Mouse (Mus musculus): Measurements from ENCODE around the gene Tbx2. TPM values are rescaled to one million over a fixed set of nuclear protein-coding genes. Genes with fewer than 3 reads are reported as not detected.

Tbx2 gene
- polyA plus RNA-seq, 1 experiment, result 0.16 TPM

GRCm38 (mm10) chr11:85825823-85826222, 6.5 kb upstream of the Tbx2 start:
- TF ChIP-seq CTCF (IDR thresholded peaks at IDR 0.05; ENCODE audit: low read depth, low read length), result no peak
- no peak for TF ChIP-seq POLR2A (IDR thresholded peaks at IDR 0.05; ENCODE audit: insufficient read depth, low read length)
- no peak for TF ChIP-seq EP300 (IDR thresholded peaks at IDR 0.05; ENCODE audit: insufficient read depth, low read depth, low read length)
- Histone ChIP-seq H3K27ac (ENCODE audit: insufficient read depth, low read length) (no peak overlapping the region), H3K27me3 (ENCODE audit: control insufficient read depth, insufficient read depth, low read length, poor library complexity, severe bottlenecking) (peaks cover 19% of the 10 kb centered on the region), H3K9me3 (replicated peaks; ENCODE audit: control insufficient read depth, insufficient read depth, low read length, poor library complexity, severe bottlenecking) (no peaks in the 10 kb centered on the region), H3K36me3 (ENCODE audit: control insufficient read depth, insufficient read depth, low read length, poor library complexity, severe bottlenecking) (no peaks in the 10 kb centered on the region), H3K4me3 (ENCODE audit: low read depth, low read length) (no peak overlapping the region), H3K4me1 (ENCODE audit: control insufficient read depth, insufficient read depth, low read length) (no peaks in the 10 kb centered on the region), H3K9ac (ENCODE audit: low read depth, poor library complexity, severe bottlenecking) (no peak overlapping the region)

- Histone ChIP-seq H3K27ac (ENCODE audit: insufficient read depth, low read length) (no peak overlapping the region), H3K9ac (ENCODE audit: low read depth, poor library complexity, severe bottlenecking) (no peak overlapping the region), H3K36me3 (ENCODE audit: control insufficient read depth, insufficient read depth, low read length, poor library complexity, severe bottlenecking) (no peaks in the 10 kb centered on the region), H3K27me3 (ENCODE audit: control insufficient read depth, insufficient read depth, low read length, poor library complexity, severe bottlenecking) (peaks cover 27% of the 10 kb centered on the region), H3K4me1 (ENCODE audit: control insufficient read depth, insufficient read depth, low read length) (no peaks in the 10 kb centered on the region), H3K9me3 (replicated peaks; ENCODE audit: control insufficient read depth, insufficient read depth, low read length, poor library complexity, severe bottlenecking) (no peaks in the 10 kb centered on the region), H3K4me3 (ENCODE audit: low read depth, low read length) (no peak overlapping the region)
- TF ChIP-seq EP300 (IDR thresholded peaks at IDR 0.05; ENCODE audit: insufficient read depth, low read depth, low read length), result no peak
- no peak for TF ChIP-seq POLR2A (IDR thresholded peaks at IDR 0.05; ENCODE audit: insufficient read depth, low read length)
- TF ChIP-seq CTCF (IDR thresholded peaks at IDR 0.05; ENCODE audit: low read depth, low read length), result no peak
These were observed 5.0 kb upstream of the Tbx2 start for GRCm38 (mm10) chr11:85827342-85827741.

- Histone ChIP-seq H3K4me3 (ENCODE audit: low read depth, low read length) (peak overlapping the region; percentile 17; the same call in 1 of the 2 replicates), H3K27me3 (ENCODE audit: control insufficient read depth, insufficient read depth, low read length, poor library complexity, severe bottlenecking) (peaks cover 39% of the 10 kb centered on the region), H3K9ac (ENCODE audit: low read depth, poor library complexity, severe bottlenecking) (no peak overlapping the region), H3K9me3 (replicated peaks; ENCODE audit: control insufficient read depth, insufficient read depth, low read length, poor library complexity, severe bottlenecking) (no peaks in the 10 kb centered on the region), H3K36me3 (ENCODE audit: control insufficient read depth, insufficient read depth, low read length, poor library complexity, severe bottlenecking) (no peaks in the 10 kb centered on the region), H3K4me1 (ENCODE audit: control insufficient read depth, insufficient read depth, low read length) (no peaks in the 10 kb centered on the region), H3K27ac (ENCODE audit: insufficient read depth, low read length) (no peak overlapping the region)
- TF ChIP-seq EP300 (IDR thresholded peaks at IDR 0.05; ENCODE audit: insufficient read depth, low read depth, low read length) (no peak), POLR2A (IDR thresholded peaks at IDR 0.05; ENCODE audit: insufficient read depth, low read length) (no peak), CTCF (IDR thresholded peaks at IDR 0.05; ENCODE audit: low read depth, low read length) (no peak)
These were observed 3.4 kb upstream of the Tbx2 start for GRCm38 (mm10) chr11:85828691-85829519.

GRCm38 (mm10) chr11:85829520-85830440, 2.6 kb upstream of the Tbx2 start:
- Histone ChIP-seq H3K27me3 (ENCODE audit: control insufficient read depth, insufficient read depth, low read length, poor library complexity, severe bottlenecking) (peaks cover 46% of the 10 kb centered on the region), H3K4me3 (ENCODE audit: low read depth, low read length) (peak overlapping the region; percentile 32), H3K27ac (ENCODE audit: insufficient read depth, low read length) (no peak overlapping the region), H3K9me3 (replicated peaks; ENCODE audit: control insufficient read depth, insufficient read depth, low read length, poor library complexity, severe bottlenecking) (no peaks in the 10 kb centered on the region), H3K9ac (ENCODE audit: low read depth, poor library complexity, severe bottlenecking) (no peak overlapping the region), H3K36me3 (ENCODE audit: control insufficient read depth, insufficient read depth, low read length, poor library complexity, severe bottlenecking) (no peaks in the 10 kb centered on the region), H3K4me1 (ENCODE audit: control insufficient read depth, insufficient read depth, low read length) (no peaks in the 10 kb centered on the region)
- TF ChIP-seq EP300 (IDR thresholded peaks at IDR 0.05; ENCODE audit: insufficient read depth, low read depth, low read length), result no peak

GRCm38 (mm10) chr11:85830901-85831341, 1.4 kb upstream of the Tbx2 start:
- Histone ChIP-seq H3K4me3 (ENCODE audit: low read depth, low read length) (no peak overlapping the region), H3K4me1 (ENCODE audit: control insufficient read depth, insufficient read depth, low read length) (no peaks in the 10 kb centered on the region), H3K27me3 (ENCODE audit: control insufficient read depth, insufficient read depth, low read length, poor library complexity, severe bottlenecking) (peaks cover 51% of the 10 kb centered on the region), H3K27ac (ENCODE audit: insufficient read depth, low read length) (no peak overlapping the region), H3K36me3 (ENCODE audit: control insufficient read depth, insufficient read depth, low read length, poor library complexity, severe bottlenecking) (no peaks in the 10 kb centered on the region), H3K9me3 (replicated peaks; ENCODE audit: control insufficient read depth, insufficient read depth, low read length, poor library complexity, severe bottlenecking) (no peaks in the 10 kb centered on the region), H3K9ac (ENCODE audit: low read depth, poor library complexity, severe bottlenecking) (no peak overlapping the region)
- TF ChIP-seq EP300 (IDR thresholded peaks at IDR 0.05; ENCODE audit: insufficient read depth, low read depth, low read length) (no peak), POLR2A (IDR thresholded peaks at IDR 0.05; ENCODE audit: insufficient read depth, low read length) (no peak), CTCF (IDR thresholded peaks at IDR 0.05; ENCODE audit: low read depth, low read length) (no peak)
